Mouse (Mus musculus): ENCODE measurements around the gene Sel1l2.

GRCm38 (mm10) chr2:140280808-140281207, 108.7 kb downstream of the Sel1l2 start:
- TF ChIP-seq CTCF (IDR thresholded peaks at IDR 0.05; ENCODE audit: extremely low read depth, insufficient read depth, low read length) = no peak
- TF ChIP-seq POLR2A (IDR thresholded peaks at IDR 0.05; ENCODE audit: extremely low read depth, insufficient read depth, low read length) = no peak
